Mouse (Mus musculus) forebrain, postnatal 0 days (tissue): ENCODE results near the gene H2afz. TPM values are rescaled to one million over a fixed set of nuclear protein-coding genes. Genes with fewer than 3 reads are reported as not detected.
A peak's percentile ranks its signal among the peaks of the same experiment; 100 is the strongest.
"Not testable (repeated sequence)": the region's sequence is repeated elsewhere in the genome, so short reads cannot be mapped to it uniquely, and the experiment has no call there.

Experiments used
- ATAC-seq: fragments of 200-750 bp; cut with Nextera tagmentation; 2 replicates; pipeline ENCODE4 v1.8.0; 2017; ENCODE audit warnings: mild to moderate bottlenecking, moderate library complexity
- DNase-seq: peaks from one replicate; pipeline ENCODE4 v3.0.0-alpha.2; 2015
- H3K27ac ChIP-seq: fragments of 300-500 bp; sonication (generic); 2 replicates; pipeline ENCODE4 v1.5.1; 2014; ENCODE audit warnings: low read depth, mild to moderate bottlenecking, antibody characterized with exemption, low read length, moderate library complexity, mixed read lengths
- H3K27me3 ChIP-seq: fragments of 300-500 bp; sonication (generic); 2 replicates; pipeline ENCODE4 v1.6.1; 2014; ENCODE audit warnings: mild to moderate bottlenecking, low read length, mixed read lengths; ENCODE audit not compliant: insufficient read depth
- H3K36me3 ChIP-seq: fragments of 300-500 bp; sonication (generic); 2 replicates; pipeline ENCODE4 v1.6.1; 2014; ENCODE audit warnings: mild to moderate bottlenecking, moderate library complexity; ENCODE audit not compliant: insufficient read depth
- H3K4me1 ChIP-seq: fragments of 300-500 bp; sonication (generic); 2 replicates; pipeline ENCODE4 v1.6.1; 2014; ENCODE audit warnings: antibody characterized with exemption; ENCODE audit not compliant: insufficient read depth
- H3K4me2 ChIP-seq: fragments of 300-500 bp; sonication (generic); 2 replicates; pipeline ENCODE4 v1.6.1; 2014; ENCODE audit warnings: low read depth, mild to moderate bottlenecking, moderate library complexity
- H3K4me3 ChIP-seq: fragments of 300-500 bp; sonication (generic); 2 replicates; pipeline ENCODE4 v1.5.1; 2014; ENCODE audit warnings: low read depth, low read length, mixed read lengths
- H3K9ac ChIP-seq: fragments of 300-500 bp; sonication (generic); 2 replicates; pipeline ENCODE4 v1.6.1; 2014; ENCODE audit warnings: mild to moderate bottlenecking
- H3K9me3 ChIP-seq: fragments of 300-500 bp; sonication (generic); 2 replicates; pipeline ENCODE4 v1.6.1; 2016; ENCODE audit warnings: low read length
- CTCF ChIP-seq: sonication (generic); IDR thresholded peaks from 2 replicates; pipeline ENCODE4 v1.5.1; 2016; ENCODE audit warnings: antibody characterized with exemption, control low read depth, low read depth
- WGBS: fragments of 180-500 bp; shearing (Covaris S2); extraction: QIAGEN DNeasy Blood & Tissue Kit; methylation state at CpG from one replicate; pipeline ENCODE4 v1.1.7; 2014; 5-methylcytosine and 5-hydroxymethylcytosine counted together
- polyA plus RNA-seq: library from polyadenylated mRNA; unstranded; fragments of >200 nt; fragmentation: Nextera tagmentation; extraction: Ambion mirVana; gene quantifications from 2 replicates; pipeline ENCODE4 v1.2.1, GENCODE M21; 2015
- total RNA-seq: library from RNA; depleted of rRNA; stranded (reverse); fragments of >200 nt; gene quantifications from 2 replicates; pipeline ENCODE4 v1.2.3, GENCODE M21; 2014; rRNA removed

H2afz gene
- total and polyA plus RNA-seq, 2 experiments from 2014 or later, result 485 to 728 TPM

DNA sequence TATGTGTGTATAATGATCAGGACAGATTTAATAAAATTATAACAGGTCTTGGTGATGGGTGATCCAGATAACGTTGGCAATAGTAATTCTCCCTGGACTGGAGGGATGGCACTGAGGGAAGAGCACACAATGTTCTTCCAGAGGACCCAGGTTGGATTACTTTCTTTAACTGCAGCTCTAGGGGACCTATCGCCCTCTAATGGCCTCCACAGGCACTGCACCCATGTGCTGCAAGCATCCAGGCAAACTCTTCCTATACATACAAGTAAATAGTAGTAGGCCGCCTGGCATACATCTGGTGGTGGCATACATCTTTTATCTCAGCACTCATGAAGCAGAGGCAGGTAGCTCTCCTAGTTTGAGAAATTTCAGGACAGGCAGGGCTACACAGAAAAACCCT lies 30.9 kb downstream of the H2afz start:
- Histone ChIP-seq H3K4me3 (no peak overlapping the region), H3K4me1 (no peaks in the 10 kb centered on the region), H3K4me2 (no peak overlapping the region), H3K27me3 (no peaks in the 10 kb centered on the region), H3K9ac (no peak overlapping the region), H3K9me3 (no peaks in the 10 kb centered on the region), H3K27ac (no peak overlapping the region), H3K36me3 (peaks cover 23% of the 10 kb centered on the region)
- TF ChIP-seq CTCF, result peak; percentile 39
- 94% methylated on average over 3 of the region's 3 CpGs for WGBS
- DNase-seq (no peak), ATAC-seq (no peak)

DNA sequence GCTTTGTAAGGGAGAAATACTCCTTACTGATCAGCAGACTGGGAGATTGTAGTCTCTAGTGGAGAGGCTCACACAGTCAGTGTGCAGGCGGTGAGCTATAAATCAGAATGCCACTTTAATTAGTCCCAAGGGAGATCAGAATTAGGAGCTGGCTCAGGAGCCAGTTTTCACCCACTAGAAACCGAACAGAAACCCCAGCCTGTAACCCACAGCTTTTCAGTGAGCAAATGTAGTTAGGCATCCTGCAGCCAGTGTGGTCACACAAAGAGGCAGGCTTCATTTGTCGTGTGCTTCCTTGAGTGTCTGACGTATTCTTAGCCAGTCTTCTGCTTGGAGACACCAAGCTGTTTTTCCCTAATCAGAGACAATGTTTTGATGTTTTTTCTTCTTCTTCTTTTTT lies 32.1 kb downstream of the H2afz start:
- no peaks in the 10 kb centered on the region for H3K9me3 ChIP-seq
- no peaks in the 10 kb centered on the region for H3K4me1 ChIP-seq
- no peak overlapping the region for H3K27ac ChIP-seq
- 82% methylated on average over 4 of the region's 4 CpGs for WGBS
- no peak for TF ChIP-seq CTCF
- DNase-seq, result no peak
- H3K4me3 ChIP-seq, result no peak overlapping the region
- no peaks in the 10 kb centered on the region for H3K27me3 ChIP-seq
- no peak for ATAC-seq
- no peak overlapping the region for H3K4me2 ChIP-seq
- H3K36me3 ChIP-seq, result peaks cover 26% of the 10 kb centered on the region
- no peak overlapping the region for H3K9ac ChIP-seq

DNA sequence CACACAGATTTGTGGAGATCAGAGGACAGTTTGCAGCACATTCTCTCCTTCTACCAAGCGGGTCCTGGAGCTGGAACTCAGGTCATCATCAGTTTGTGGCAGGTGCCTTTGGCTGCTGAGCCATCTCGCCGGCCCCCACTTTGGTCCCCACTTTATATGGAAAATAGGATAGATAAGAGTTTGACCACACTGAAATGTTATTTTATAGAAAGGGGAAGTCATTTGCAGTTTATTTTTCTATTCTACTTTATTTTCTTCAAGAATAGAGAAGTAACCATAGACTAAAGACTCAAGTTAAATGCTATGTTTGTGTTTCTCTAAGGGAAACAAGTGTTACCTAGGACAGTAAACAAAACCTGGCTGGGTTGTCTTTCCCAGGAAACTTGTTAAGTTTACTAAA lies 32.6 kb downstream of the H2afz start:
- H3K27me3 ChIP-seq, result no peaks in the 10 kb centered on the region
- H3K4me1 ChIP-seq, result no peaks in the 10 kb centered on the region
- no peak for DNase-seq
- peaks cover 26% of the 10 kb centered on the region for H3K36me3 ChIP-seq
- no peaks in the 10 kb centered on the region for H3K9me3 ChIP-seq
- H3K4me2 ChIP-seq, result no peak overlapping the region
- no peak overlapping the region for H3K9ac ChIP-seq
- H3K27ac ChIP-seq, result no peak overlapping the region
- no peak for TF ChIP-seq CTCF
- H3K4me3 ChIP-seq, result no peak overlapping the region
- ATAC-seq, result no peak
- 98% methylated on average over 3 of the region's 3 CpGs for WGBS

DNA sequence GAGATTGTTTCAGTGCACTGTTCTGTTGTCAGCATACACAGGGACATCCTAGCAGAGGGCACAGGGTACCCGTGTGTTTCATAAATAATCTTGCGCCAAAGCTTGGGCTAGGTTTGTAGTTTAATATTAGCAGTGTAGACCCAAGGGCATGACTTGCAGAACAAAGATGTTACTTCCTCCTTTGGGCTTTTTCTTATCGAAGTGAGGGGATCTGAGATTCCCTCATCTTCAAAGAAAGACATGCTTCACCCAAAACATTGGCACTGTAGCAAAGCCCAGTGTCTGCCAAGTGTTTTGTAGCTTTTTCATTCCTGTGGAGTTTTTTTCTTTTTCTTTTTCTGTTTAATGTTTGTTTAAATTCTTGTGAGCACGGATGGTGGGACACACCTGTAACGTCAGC lies 33.4 kb downstream of the H2afz start:
- Histone ChIP-seq H3K4me1 (no peaks in the 10 kb centered on the region), H3K27ac (no peak overlapping the region), H3K4me2 (no peak overlapping the region), H3K36me3 (peaks cover 33% of the 10 kb centered on the region), H3K4me3 (no peak overlapping the region), H3K9me3 (no peaks in the 10 kb centered on the region), H3K27me3 (no peaks in the 10 kb centered on the region), H3K9ac (no peak overlapping the region)
- no peak for DNase-seq
- 86% methylated on average over 5 of the region's 5 CpGs for WGBS
- ATAC-seq, result no peak
- no peak for TF ChIP-seq CTCF

DNA sequence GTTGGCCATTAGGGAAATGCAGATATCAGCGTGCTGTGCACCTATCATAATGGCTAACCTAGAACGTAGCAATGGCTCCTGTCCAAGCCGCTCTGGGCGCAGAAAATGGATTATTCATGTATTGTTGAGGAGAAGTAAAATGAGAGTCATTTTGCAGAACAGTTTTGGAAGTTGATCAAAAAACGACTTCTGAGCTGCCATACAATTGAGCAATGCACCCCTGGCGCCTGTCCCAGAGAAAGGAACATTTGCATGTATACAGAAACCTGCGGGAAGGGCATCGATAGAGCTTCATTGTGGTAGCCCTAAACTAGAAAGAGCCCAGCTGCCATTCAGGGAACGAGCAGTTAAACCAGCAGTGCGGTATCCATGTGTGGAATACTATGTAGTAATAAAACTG lies 35.9 kb downstream of the H2afz start:
- no peak for TF ChIP-seq CTCF
- Histone ChIP-seq H3K4me2 (no peak overlapping the region), H3K36me3 (peaks cover 27% of the 10 kb centered on the region), H3K9me3 (no peaks in the 10 kb centered on the region), H3K4me1 (no peaks in the 10 kb centered on the region), H3K27me3 (no peaks in the 10 kb centered on the region), H3K9ac (no peak overlapping the region), H3K4me3 (no peak overlapping the region), H3K27ac (no peak overlapping the region)
- DNase-seq, result peak; percentile 58
- ATAC-seq, result peak; percentile 61
- WGBS, result 34% methylated on average over 10 of the region's 10 CpGs

DNA sequence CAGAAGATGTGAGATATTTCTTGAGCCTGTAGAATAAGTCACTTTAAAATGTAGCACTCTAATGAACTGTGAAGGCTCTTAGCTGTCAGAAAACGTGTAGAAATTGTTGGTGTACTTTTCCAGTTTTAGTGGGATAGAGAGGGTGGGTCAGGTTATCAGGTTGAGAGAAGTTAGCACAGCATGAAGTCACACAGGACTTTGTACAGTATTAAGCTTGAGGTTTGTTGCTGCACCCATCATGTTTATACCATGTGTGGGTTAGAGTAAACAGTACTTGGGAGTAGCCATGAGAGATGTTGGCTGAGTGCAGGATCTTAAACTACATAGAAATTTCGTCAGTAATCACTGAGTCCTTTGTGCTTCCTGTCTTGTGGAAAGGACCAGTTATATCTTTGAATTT lies 48.8 kb downstream of the H2afz start:
- Histone ChIP-seq H3K4me2 (no peak overlapping the region), H3K36me3 (peaks cover 13% of the 10 kb centered on the region), H3K27ac (no peak overlapping the region), H3K9me3 (no peaks in the 10 kb centered on the region), H3K27me3 (no peaks in the 10 kb centered on the region), H3K4me1 (peaks cover 6% of the 10 kb centered on the region; the same call in 1 of the 2 replicates), H3K9ac (no peak overlapping the region), H3K4me3 (no peak overlapping the region)
- WGBS, result 83% methylated on average over 2 of the region's 2 CpGs
- no peak for ATAC-seq
- no peak for TF ChIP-seq CTCF
- no peak for DNase-seq

DNA sequence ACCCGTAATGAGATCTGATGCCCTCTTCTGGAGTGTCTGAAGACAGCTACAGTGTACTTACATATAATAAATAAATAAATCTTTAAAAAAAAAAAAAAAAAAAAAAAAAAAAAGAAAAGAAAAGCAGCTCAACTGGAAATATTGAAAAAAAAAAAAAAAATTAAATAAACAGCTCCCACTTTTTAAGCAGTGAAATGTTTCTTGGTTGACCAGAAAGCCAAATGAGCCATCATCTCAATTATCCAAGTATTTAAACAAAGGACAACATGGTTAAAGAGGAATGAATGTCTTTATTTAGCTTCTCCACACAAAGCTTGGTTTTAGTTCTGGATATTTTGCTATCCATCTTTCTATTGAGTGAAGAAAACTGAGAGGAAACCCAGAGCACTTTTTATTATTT lies 50.3 kb downstream of the H2afz start:
- H3K4me2 ChIP-seq, H3K27me3 ChIP-seq, ATAC-seq, H3K4me3 ChIP-seq, H3K27ac ChIP-seq, H3K9ac ChIP-seq, H3K9me3 ChIP-seq, DNase-seq: not testable (repeated sequence)
- H3K36me3 ChIP-seq, result peaks cover 12% of the 10 kb centered on the region
- H3K4me1 ChIP-seq, result peaks cover 12% of the 10 kb centered on the region
- no CpG with 5 or more reads among the region's 1 CpGs for WGBS

Other genes with a start within 250 kb of the H2afz start
- gene Ddit4l, start 242.9 kb upstream of the H2afz start, total RNA-seq, result 1.8 and 4.6 TPM in 2 replicates
- gene Ddit4l, start 242.9 kb upstream of the H2afz start, polyA plus RNA-seq, result 5.5 and 5.6 TPM in 2 replicates
- 0.19 TPM in 1 of 2 replicates, not detected in the other for gene Gm21962, start 193.0 kb upstream of the H2afz start, total RNA-seq
- not detected in 2 replicates for gene Gm21962, start 193.0 kb upstream of the H2afz start, polyA plus RNA-seq
- gene Dnajb14, start 3.2 kb downstream of the H2afz start, total RNA-seq, result 16.5 and 19.2 TPM in 2 replicates
- gene Dnajb14, start 3.2 kb downstream of the H2afz start, polyA plus RNA-seq, result 6.5 and 14.9 TPM in 2 replicates
- gene Lamtor3, start 54.0 kb downstream of the H2afz start, total RNA-seq, result 105 and 116 TPM in 2 replicates
- gene Lamtor3, start 54.0 kb downstream of the H2afz start, polyA plus RNA-seq, result 112 and 123 TPM in 2 replicates
- gene Dapp1, start 117.1 kb downstream of the H2afz start, total RNA-seq, result 4.3 and 4.9 TPM in 2 replicates
- 2.8 and 3.3 TPM in 2 replicates for gene Dapp1, start 117.1 kb downstream of the H2afz start, polyA plus RNA-seq
- 0.19 and 0.77 TPM in 2 replicates for gene 1110002E22Rik, start 200.6 kb downstream of the H2afz start, total RNA-seq
- 0.05 and 0.07 TPM in 2 replicates for gene 1110002E22Rik, start 200.6 kb downstream of the H2afz start, polyA plus RNA-seq
- 0.15 and 0.38 TPM in 2 replicates for gene Gm5105, start 202.9 kb downstream of the H2afz start, total RNA-seq
- gene Gm5105, start 202.9 kb downstream of the H2afz start, polyA plus RNA-seq, result 0.15 TPM in 2 replicates